Mouse (Mus musculus) midbrain, embryonic 15.5 days (tissue): ENCODE measurements around the gene Itga5. TPM values are rescaled to one million over a fixed set of nuclear protein-coding genes. Genes with fewer than 3 reads are reported as not detected.

Experiments
- ATAC-seq: fragments of 200-750 bp; cut with Nextera tagmentation; replicated peaks from 2 replicates; pipeline ENCODE4 v1.8.0; 2017; ENCODE audit warnings: moderate TSS enrichment
- H3K27ac ChIP-seq: fragments of 300-500 bp; sonication (generic); 2 replicates; pipeline ENCODE4 v1.5.1; 2015; ENCODE audit warnings: mild to moderate bottlenecking, inconsistent platforms
- H3K27me3 ChIP-seq: fragments of 300-500 bp; sonication (generic); replicated peaks from 2 replicates; pipeline ENCODE4 v1.6.1; 2015; ENCODE audit warnings: inconsistent platforms
- H3K36me3 ChIP-seq: fragments of 300-500 bp; sonication (generic); replicated peaks from 2 replicates; pipeline ENCODE4 v1.6.1; 2015; ENCODE audit warnings: inconsistent platforms
- H3K4me1 ChIP-seq: fragments of 300-500 bp; sonication (generic); 2 replicates; pipeline ENCODE4 v1.6.1; 2015; ENCODE audit warnings: inconsistent platforms
- H3K4me2 ChIP-seq: fragments of 300-500 bp; sonication (generic); 2 replicates; pipeline ENCODE4 v1.6.1; 2015; ENCODE audit warnings: inconsistent platforms, mild to moderate bottlenecking, moderate library complexity
- H3K4me3 ChIP-seq: fragments of 300-500 bp; sonication (generic); 2 replicates; pipeline ENCODE4 v1.5.1; 2015; ENCODE audit warnings: mild to moderate bottlenecking, inconsistent platforms
- H3K9ac ChIP-seq: fragments of 300-500 bp; sonication (generic); 2 replicates; pipeline ENCODE4 v1.6.1; 2015; ENCODE audit warnings: mild to moderate bottlenecking, inconsistent platforms
- H3K9me3 ChIP-seq: fragments of 300-500 bp; sonication (generic); 2 replicates; pipeline ENCODE4 v1.6.1; 2016; ENCODE audit warnings: inconsistent platforms
- WGBS: fragments of 180-500 bp; shearing (Covaris S2); methylation state at CpG from one replicate; pipeline ENCODE4 v1.1.7; 2015; ENCODE audit warnings: mixed read lengths; 5-methylcytosine and 5-hydroxymethylcytosine counted together
- microRNA-seq: library from miRNA; unstranded; fragments of <30 nt; microRNA quantifications from one replicate; pipeline ENCODE4, GENCODE M21; 2016
- polyA plus RNA-seq: library from polyadenylated mRNA; unstranded; fragments of >200 nt; fragmentation: Nextera tagmentation; extraction: Ambion mirVana; gene quantifications from 2 replicates; pipeline ENCODE4 v1.2.1, GENCODE M21; 2015

Itga5 gene
- polyA plus RNA-seq, 1 experiment from 2014 or later: 7.3 TPM

DNA sequence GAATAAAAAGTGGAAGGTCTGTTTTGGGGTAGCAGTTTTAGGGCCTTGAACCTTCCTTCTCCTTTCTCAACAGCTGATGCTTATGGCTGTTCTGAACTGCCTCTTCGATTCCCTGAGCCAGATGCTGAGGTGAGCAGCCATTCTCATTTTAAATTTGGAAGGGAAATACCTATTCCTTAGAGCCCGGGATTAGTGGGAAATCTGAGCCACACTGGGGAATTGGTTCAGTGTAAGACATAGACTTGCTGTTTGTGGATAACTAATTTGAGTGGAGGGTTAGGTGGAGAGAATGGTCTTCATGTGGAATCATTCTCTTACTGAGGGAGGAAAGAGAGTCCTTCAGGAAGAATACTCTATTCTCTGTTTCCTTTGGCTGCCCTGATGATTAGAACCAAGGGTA is 71.9 kb downstream of the Itga5 start:
- H3K9me3 ChIP-seq: no peaks in the 10 kb centered on the region
- H3K36me3 ChIP-seq: peaks cover 27% of the 10 kb centered on the region
- no peak for ATAC-seq
- no peak overlapping the region for H3K4me3 ChIP-seq
- H3K9ac ChIP-seq: no peak overlapping the region
- H3K4me2 ChIP-seq: no peak overlapping the region
- H3K27ac ChIP-seq: no peak overlapping the region
- H3K27me3 ChIP-seq: no peaks in the 10 kb centered on the region
- 77% methylated on average over 2 of the region's 2 CpGs for WGBS
- H3K4me1 ChIP-seq: peaks cover 44% of the 10 kb centered on the region

Small RNA genes within 50 kb of the gene (microRNA-seq; reads per million reads assigned to microRNA genes)
- not detected for gene Mir6963

Other genes with a start within 250 kb of the Itga5 start
- gene Smug1, start 199.7 kb downstream of the Itga5 start, polyA plus RNA-seq: 23.4 and 24.2 TPM in 2 replicates
- 147 and 153 TPM in 2 replicates for gene Cbx5, start 126.9 kb downstream of the Itga5 start, polyA plus RNA-seq
- 669 and 721 TPM in 2 replicates for gene Hnrnpa1, start 126.3 kb downstream of the Itga5 start, polyA plus RNA-seq
- gene Nfe2, start 108.4 kb downstream of the Itga5 start, polyA plus RNA-seq: 0.63 and 0.92 TPM in 2 replicates
- gene Copz1, start 94.0 kb downstream of the Itga5 start, polyA plus RNA-seq: 197 and 203 TPM in 2 replicates
- gene Gpr84, start 56.2 kb downstream of the Itga5 start, polyA plus RNA-seq: 0.31 and 0.34 TPM in 2 replicates
- 24.4 and 25.6 TPM in 2 replicates for gene Zfp385a, start 26.7 kb downstream of the Itga5 start, polyA plus RNA-seq
- gene Gtsf1, start 63.7 kb upstream of the Itga5 start, polyA plus RNA-seq: not detected in 2 replicates
- gene Gtsf2, start 81.7 kb upstream of the Itga5 start, polyA plus RNA-seq: not detected in 2 replicates
- gene Nckap1l, start 87.0 kb upstream of the Itga5 start, polyA plus RNA-seq: 1.8 and 1.9 TPM in 2 replicates
- gene Pde1b, start 136.3 kb upstream of the Itga5 start, polyA plus RNA-seq: 87.2 and 87.4 TPM in 2 replicates
- gene Ppp1r1a, start 171.2 kb upstream of the Itga5 start, polyA plus RNA-seq: 135 and 139 TPM in 2 replicates
- not detected in 2 replicates for gene Glycam1, start 198.3 kb upstream of the Itga5 start, polyA plus RNA-seq